Mouse (Mus musculus): ENCODE measurements at regions not wholly inside any gene's neighbourhood (a gene's known extent, or its start where the extent isn't known, plus 50 kb on each side); places are given as distances from the start of the nearest gene placed in this dataset.

DNA sequence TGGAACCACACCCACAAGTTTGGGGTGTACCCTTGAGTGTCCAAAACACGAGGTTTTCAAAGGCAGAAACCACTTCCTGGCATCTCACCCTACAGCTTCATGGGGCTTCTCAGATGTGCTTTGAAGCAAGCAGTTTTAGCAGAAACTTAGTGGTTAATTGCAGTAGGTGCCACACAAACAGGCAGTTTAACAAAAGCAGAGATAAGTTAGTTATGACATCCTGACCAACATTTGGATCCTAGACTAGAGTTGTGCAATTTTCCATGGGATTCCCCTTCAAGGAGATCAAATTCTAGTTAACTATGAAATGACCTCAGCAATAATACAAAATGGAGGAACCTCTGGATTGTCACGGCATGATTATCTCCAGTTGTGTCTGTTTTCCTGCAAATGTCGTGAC lies 207.2 kb upstream of the Atp10a start:
- TF ChIP-seq CTCF (IDR thresholded peaks at IDR 0.05; ENCODE audit: low read depth, low read length) = no peak
- TF ChIP-seq POLR2A (IDR thresholded peaks at IDR 0.05; ENCODE audit: borderline replicate concordance, low read depth, low read length) = no peak

Data from bone marrow macrophage, adult 2 months (primary cell).